Mouse (Mus musculus) cerebellum, postnatal 14 days (tissue): ENCODE results near the gene Pxt1.
"Not testable (repeated sequence)": the region's sequence is repeated elsewhere in the genome, so short reads cannot be mapped to it uniquely, and the experiment has no call there.

Source experiments
- DNase-seq, 2 experiments: peaks; one replicate each; pipeline ENCODE4 v3.0.0; 2021; ENCODE audit warnings: mixed read lengths in 2 of 2

The Pxt1 gene

GRCm38 (mm10) chr17:28943740-28944139, at the start of gene Pxt1:
Gene Pxt1 (minus strand): TSS chr17:28943840.
- DNase-seq = no peak

DNA sequence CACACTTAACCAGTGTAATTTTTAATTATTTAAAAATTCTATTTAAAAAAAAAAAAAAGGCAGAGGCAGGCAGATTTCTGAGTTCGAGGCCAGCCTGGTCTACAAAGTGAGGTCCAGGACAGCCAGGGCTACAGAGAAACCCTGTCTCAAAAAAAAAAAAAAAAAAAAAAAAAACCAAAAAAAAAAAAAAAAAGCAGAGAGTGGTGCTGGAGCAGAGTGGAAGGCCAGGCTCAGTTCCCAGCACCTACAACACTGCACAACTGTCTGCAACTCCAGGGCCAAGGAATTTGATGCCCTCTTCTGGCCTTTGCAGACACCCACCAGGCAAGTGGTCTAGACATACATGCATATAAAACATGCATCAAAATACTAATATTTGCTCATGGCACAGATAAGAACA, 49.4 kb upstream of the Pxt1 start:
- DNase-seq = not testable (repeated sequence)

DNA sequence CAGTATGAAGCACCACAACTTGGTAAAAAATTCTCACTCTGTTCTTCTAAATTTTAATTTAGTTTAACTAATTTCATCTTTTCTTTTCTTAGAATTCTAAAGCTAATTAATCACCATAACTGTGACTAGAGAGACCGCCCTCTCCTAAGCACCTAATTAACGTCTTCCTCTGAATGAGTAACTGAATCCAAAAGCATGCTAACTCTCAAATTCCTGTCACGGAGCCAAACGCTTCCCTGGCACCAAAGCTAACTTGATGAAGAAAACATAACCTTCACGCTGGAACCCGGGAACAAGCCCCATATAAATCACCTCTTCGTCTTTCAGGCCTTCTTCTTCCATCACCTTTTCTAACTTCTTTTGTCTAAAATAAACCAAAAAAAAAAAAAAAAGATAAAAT, 48.5 kb upstream of the Pxt1 start:
- DNase-seq = peak; percentile 41 to 48

DNA sequence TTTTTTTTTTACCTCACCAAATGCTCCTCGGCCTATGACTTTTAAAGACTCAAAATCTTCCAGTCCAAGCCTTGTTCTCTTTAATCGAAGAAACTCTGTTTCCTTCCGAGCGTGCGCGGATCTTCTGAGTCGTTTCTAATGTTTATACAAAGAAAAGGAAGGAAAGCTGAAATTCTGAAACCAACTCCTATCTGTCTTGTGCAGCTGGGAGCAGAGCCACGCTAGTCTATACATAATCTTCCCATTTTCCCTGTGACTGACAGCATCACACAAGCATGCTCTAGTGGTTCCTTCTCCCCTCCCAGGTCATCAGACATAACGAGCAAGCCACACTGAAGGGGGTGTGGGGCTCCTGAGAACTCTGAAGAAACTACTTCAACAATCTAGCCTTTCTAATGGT, 47.6 kb upstream of the Pxt1 start:
- DNase-seq = no peak

- DNase-seq = no peak
Observed at GRCm38 (mm10) chr17:28990060-28990459, 46.4 kb upstream of the Pxt1 start.

GRCm38 (mm10) chr17:28988996-28989395, 45.4 kb upstream of the Pxt1 start:
- no peak for DNase-seq

DNA sequence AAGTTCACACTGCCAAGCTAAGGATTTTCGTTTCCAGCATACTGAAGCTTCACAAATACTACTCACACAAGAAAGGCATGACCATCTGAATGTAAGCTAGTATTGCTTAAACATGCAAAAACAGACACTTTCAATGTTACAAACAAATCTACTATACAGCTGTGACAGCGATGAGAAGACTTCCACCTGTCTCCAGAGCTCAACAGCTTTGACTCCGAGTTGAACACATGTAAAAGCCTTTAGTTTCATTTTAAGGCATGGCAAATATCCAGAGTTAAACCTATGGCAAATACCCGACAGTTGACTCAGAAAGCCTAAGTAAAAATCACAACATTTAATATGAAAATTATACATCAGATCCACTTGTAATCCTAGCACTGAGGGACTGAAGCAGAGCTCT, 44.7 kb upstream of the Pxt1 start:
- DNase-seq = no peak

DNA sequence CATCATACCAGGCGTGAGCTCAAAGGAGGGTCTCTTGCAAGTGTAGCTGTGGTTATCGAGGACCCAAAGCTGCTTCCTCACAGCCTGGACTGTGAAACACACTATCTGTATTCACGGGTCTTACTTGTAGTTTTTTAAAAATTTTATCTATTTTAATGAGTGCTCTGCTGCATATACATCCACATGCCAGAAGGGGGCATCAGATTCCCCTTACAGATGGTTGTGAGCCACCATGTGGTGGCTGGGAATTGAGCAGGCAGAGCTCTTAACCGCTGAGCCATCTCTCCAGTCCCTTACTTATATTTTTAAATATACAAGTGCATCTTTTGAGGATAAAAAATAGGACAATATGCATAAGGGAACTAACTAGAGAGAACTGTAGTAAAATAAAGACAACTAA, 44.1 kb upstream of the Pxt1 start:
- DNase-seq = peak; percentile 35 to 55

GRCm38 (mm10) chr17:28986833-28987232, 43.2 kb upstream of the Pxt1 start:
- peak; percentile 18 to 50 for DNase-seq

DNA sequence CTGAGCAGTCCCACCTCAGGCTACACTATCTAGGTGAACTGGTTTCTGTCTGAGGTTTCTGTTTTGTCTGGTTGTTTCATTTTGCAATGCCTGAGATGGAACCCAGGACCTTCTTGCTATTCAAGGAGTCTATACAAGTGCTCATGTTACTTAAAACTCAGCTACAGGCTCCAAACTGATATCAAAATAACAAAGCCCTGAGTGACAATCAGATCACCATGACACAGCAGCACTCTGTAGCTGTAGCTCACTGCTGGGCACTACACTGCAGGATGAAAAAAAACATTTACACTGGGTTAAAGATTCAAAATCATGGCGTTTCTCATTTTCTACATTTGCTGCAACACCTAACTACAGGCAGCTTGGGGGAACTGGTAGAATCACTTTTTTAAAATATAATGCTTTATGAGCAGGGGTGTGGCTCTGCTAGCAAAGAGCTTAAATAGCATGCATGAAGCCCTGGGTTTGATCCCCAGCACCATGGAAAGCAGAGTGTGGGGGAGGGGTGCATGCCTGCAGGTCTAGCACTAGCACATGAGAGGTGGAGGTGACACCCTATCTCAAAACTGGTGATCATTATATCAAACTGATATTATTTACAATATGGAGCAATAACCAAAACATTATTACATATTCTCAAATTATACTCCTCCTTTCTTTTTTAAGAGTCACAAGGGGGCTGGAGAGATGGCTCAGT, 41.2 kb upstream of the Pxt1 start:
- no peak for DNase-seq

DNA sequence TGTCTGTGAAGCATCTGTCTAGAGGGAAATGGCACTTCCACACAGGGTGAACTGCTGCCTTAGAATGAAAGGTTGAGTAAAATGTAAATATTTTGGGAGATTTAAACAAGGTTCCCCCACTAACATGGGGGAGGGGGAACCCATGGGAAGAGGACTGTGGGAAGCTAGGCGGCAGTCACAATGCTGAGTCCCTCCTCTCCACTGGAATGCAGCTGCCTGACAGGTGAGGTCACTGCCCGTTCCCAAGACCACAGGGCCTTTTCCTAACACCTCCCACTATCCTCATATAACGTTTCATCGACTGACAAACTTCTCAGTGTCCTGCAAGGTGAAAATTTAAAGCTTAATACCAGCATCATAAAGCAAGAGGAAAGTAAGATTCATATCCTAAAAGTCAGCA, 39.0 kb upstream of the Pxt1 start:
- DNase-seq = no peak

DNA sequence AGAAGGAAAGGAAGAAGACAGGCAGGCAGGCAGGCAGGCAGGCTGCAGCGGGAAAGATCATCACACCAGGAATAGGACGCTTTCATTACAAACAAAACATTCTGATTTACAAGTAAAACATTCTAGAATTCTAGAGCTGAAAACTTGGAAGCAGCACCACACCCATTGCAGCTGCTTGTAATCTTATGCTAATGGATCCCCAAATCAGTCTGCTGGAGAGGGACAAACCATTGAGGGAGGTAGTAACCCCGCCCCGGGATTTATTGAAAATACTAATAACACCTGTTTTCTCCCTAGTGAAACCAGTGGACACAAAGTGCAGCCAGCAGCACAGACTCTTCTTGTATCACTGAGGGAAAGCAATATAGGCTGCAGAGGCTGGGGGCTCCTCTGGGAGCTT, 37.4 kb upstream of the Pxt1 start:
- DNase-seq = no peak

DNA sequence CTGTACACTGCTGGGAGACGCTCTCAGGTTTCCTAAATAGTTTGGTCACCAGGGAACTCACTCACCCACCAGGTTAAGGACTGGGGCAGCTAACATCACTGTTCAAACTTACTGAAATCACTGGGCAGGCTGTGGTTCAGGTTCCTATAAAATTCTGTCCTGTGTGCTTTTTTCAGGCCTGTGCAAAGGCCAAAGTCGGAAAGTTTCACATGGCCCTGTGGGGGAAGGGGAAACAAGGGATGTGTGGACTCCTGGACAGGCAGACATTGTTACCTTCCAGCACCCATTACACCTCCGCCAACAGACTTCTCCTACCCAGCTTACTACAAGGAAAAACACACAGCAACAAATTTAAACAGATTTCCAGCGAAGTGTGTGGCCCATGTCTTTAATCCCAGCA, 35.5 kb upstream of the Pxt1 start:
- DNase-seq = no peak

DNA sequence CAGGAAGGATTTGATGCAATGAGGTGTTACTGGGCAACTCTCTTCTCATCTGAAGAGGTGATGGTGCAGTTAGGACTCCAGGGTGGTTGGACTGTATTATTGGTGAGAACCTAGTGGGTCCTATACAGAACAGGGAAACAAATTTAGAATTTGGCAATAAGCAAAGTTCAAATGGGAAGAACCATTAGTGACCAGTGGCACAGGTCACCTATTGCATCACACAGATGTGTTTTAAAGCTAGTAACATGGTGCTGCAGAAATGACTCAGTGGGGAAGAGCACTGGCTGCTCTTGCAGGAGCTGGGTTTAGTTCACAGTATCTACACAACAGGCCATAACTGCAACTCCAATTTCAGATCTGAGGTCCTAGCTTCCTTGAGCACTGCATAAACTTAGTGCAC, 26.5 kb upstream of the Pxt1 start:
- no peak for DNase-seq

GRCm38 (mm10) chr17:28967021-28967610, 23.5 kb upstream of the Pxt1 start:
- no peak for DNase-seq

GRCm38 (mm10) chr17:28961596-28961995, 18.0 kb upstream of the Pxt1 start:
- DNase-seq = no peak

DNA sequence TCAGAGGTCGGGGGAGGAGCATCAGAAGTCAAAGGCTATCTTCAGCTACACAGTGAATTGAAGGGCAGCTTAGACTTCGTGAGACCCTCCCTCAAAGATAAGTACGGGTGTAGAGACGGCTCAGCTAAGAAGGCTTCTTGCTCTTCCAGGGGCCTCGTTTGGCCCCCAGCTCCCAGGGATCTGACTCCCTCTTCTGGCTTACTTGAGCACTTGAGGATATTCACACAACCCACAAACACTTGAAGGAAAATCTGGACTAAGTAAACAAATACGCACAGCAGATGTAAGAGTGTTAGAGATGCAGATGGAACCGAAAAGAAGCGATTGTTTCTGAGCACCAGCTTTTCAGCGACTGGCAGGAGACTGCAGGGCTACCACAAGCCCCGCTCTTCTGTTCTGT, 17.0 kb upstream of the Pxt1 start:
- DNase-seq = no peak

GRCm38 (mm10) chr17:28954416-28954815, 10.8 kb upstream of the Pxt1 start:
- DNase-seq = no peak

- DNase-seq = peak; percentile 37 to 47
Observed at GRCm38 (mm10) chr17:28953251-28953650, 9.6 kb upstream of the Pxt1 start.

DNA sequence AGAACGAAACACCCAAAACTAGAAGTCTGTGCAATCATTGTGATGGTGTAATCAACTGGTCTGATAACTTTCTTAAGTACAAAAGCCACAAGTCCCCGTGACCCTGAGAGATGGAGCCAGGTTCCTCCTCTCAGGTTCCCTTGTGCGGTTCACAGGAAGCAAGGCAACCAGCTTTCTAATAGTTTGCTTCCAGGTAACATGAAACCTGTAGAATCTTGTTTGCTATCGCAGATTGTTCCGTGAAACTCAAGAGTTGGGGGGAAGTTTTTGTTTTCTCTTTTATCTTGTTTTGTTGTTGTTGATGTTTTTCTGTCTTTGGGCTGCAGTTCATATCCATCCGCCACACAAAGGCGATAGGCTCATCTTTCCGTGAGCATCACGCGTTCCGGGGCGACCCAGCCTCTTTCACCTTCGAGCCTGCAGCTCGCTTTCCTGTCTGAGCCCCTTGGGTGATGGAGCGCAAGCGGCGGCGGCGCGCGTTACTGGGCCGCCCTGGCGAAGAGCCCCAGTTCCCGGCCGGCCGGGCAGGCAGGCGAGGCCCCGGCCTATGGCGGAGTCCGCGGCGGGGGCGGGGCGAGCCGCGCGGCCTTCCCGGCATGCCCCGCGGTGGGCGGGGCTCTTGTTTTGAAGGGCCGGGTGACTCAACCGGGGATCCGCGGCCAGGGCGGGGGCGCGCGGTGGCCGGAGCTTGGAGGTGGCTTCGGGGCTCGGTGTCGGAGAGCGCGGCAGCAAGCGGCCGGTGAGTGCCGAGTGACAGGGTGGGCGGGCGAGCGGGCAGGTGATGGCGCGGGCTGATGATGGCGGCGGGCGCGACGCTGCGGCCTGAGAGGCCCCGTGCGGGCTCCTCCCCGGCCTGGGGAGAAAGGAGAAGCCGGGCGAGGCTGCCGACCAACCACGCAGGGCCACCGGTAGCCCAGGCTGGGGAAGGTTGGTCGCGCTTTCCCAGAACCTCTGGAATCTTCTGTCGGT, 8.5 kb upstream of the Pxt1 start, which contains the start of gene Kctd20:
Gene Kctd20 (plus strand): TSS at position 120 of the 969 bp plus-strand sequence.
- DNase-seq = peak; percentile 95 to 98

DNA sequence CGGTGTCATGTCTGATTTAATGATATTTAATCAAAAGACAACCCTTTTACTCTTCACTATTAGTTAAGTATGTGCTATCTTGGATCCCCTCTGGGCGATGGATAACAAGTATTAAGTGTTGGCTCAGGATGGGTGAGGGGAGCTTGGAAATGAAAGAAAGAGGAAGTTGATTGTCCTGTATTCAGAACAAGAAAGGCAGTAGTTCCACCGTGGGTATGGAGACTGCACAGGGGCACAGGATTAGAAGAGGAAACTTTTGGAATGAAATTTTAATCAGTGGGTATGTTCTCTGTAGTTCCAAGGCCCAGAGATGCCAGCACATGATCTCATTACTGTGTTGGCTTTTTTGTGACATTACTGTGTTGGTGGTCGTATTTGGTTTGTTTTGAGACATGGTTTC, 7.1 kb upstream of the Pxt1 start:
- no peak for DNase-seq

DNA sequence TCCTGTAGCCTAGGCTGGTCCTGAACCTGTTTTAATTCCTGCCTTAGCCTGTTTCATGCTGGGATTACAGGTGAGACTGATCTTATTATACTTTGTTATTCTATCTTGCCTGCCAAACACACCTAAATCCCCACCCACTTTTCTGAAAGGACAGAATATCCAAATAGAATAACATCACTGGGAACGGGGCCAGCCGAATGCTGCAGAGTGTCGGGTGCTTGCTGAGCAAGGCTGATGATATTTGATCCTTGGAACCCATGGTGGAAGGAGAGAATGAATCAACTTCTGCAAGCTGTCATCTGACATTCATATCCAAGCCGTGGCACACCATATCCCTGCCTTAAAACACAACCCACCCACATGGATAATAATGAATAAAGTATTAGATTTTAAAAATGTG, 5.0 kb upstream of the Pxt1 start:
- peak; percentile 34 to 70 for DNase-seq
